Mouse (Mus musculus) embryonic fibroblast, embryonic 13.5 days (primary cell): Measurements from ENCODE around the gene Scrt2.

ENCODE experiments used
- CTCF ChIP-seq: IDR thresholded peaks from 2 replicates; pipeline ENCODE4 v1.5.1; 2011; ENCODE audit warnings: mild to moderate bottlenecking, control low read depth, low read length, moderate library complexity, borderline replicate concordance; ENCODE audit not compliant: insufficient read depth
- POLR2A ChIP-seq: IDR thresholded peaks from 2 replicates; pipeline ENCODE4 v1.6.1; 2011; ENCODE audit warnings: low read depth, mild to moderate bottlenecking, control low read depth, low read length, moderate library complexity

DNA sequence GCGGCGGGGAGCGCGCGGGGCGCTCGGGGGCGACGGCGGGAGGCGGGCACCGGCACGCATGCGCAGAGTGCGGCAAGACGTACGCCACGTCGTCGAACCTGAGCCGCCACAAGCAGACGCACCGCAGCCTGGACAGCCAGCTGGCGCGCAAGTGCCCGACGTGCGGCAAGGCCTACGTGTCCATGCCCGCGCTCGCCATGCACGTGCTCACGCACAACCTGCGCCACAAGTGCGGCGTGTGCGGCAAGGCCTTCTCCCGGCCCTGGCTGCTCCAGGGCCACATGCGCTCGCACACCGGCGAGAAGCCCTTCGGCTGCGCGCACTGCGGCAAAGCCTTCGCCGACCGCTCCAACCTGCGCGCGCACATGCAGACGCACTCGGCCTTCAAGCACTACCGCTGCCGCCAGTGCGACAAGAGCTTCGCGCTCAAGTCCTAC is 12.0 kb downstream of the Scrt2 start:
- TF ChIP-seq CTCF (no peak), POLR2A (no peak)
